Mouse (Mus musculus): Measurements from ENCODE around the gene Sema3a. TPM values are rescaled to one million over a fixed set of nuclear protein-coding genes. Genes with fewer than 3 reads are reported as not detected.

Sema3a gene
- polyA plus RNA-seq, 1 experiment from 2014 or later = 30.7 TPM

- no peaks in the 10 kb centered on the region for H3K4me1 ChIP-seq (ENCODE audit: control insufficient read depth, insufficient read depth, low read length)
- WGBS = 9% methylated on average over 24 of the region's 24 CpGs
- H3K9ac ChIP-seq (ENCODE audit: low read depth, low read length) = peak overlapping the region; percentile 48; the same call in 1 of the 2 replicates
- H3K4me3 ChIP-seq (ENCODE audit: low read length) = peak overlapping the region; percentile 42
- H3K4me2 ChIP-seq (replicated peaks; ENCODE audit: low read depth, low read length) = peak overlapping the region; percentile 67
- no peaks in the 10 kb centered on the region for H3K27me3 ChIP-seq (ENCODE audit: control insufficient read depth, insufficient read depth, low read length)
- H3K36me3 ChIP-seq (ENCODE audit: control insufficient read depth, insufficient read depth, low read length) = no peaks in the 10 kb centered on the region
- ATAC-seq (ENCODE audit: low FRiP score, low TSS enrichment) = peak; percentile 92
- no peak overlapping the region for H3K27ac ChIP-seq (ENCODE audit: low read depth, low read length)
- H3K9me3 ChIP-seq (ENCODE audit: control insufficient read depth, low read length) = no peaks in the 10 kb centered on the region
These were observed 503.5 kb downstream of the Sema3a start for GRCm38 (mm10) chr5:13628606-13629311.

GRCm38 (mm10) chr5:13629916-13630315 is 504.7 kb downstream of the Sema3a start:
- Histone ChIP-seq H3K9ac (ENCODE audit: low read depth, low read length) (no peak overlapping the region), H3K9me3 (ENCODE audit: control insufficient read depth, low read length) (no peaks in the 10 kb centered on the region), H3K4me1 (ENCODE audit: control insufficient read depth, insufficient read depth, low read length) (no peaks in the 10 kb centered on the region), H3K27me3 (ENCODE audit: control insufficient read depth, insufficient read depth, low read length) (no peaks in the 10 kb centered on the region), H3K27ac (ENCODE audit: low read depth, low read length) (no peak overlapping the region), H3K36me3 (ENCODE audit: control insufficient read depth, insufficient read depth, low read length) (no peaks in the 10 kb centered on the region), H3K4me2 (replicated peaks; ENCODE audit: low read depth, low read length) (no peak overlapping the region), H3K4me3 (ENCODE audit: low read length) (no peak overlapping the region)
- WGBS = 37% methylated on average over 5 of the region's 5 CpGs
- no peak for ATAC-seq (ENCODE audit: low FRiP score, low TSS enrichment)

- Histone ChIP-seq H3K4me2 (replicated peaks; ENCODE audit: low read depth, low read length) (no peak overlapping the region), H3K27ac (ENCODE audit: low read depth, low read length) (no peak overlapping the region)
- ATAC-seq (ENCODE audit: low FRiP score, low TSS enrichment) = no peak
These were observed 505.5 kb downstream of the Sema3a start for GRCm38 (mm10) chr5:13630692-13631091.

GRCm38 (mm10) chr5:13636237-13636636 is 511.0 kb downstream of the Sema3a start:
- 74% methylated on average over 3 of the region's 3 CpGs for WGBS
- no peak overlapping the region for H3K27ac ChIP-seq (ENCODE audit: low read depth, low read length)
- H3K27me3 ChIP-seq (ENCODE audit: control insufficient read depth, insufficient read depth, low read length) = no peaks in the 10 kb centered on the region
- H3K36me3 ChIP-seq (ENCODE audit: control insufficient read depth, insufficient read depth, low read length) = no peaks in the 10 kb centered on the region
- no peak overlapping the region for H3K4me3 ChIP-seq (ENCODE audit: low read length)
- no peak overlapping the region for H3K4me2 ChIP-seq (replicated peaks; ENCODE audit: low read depth, low read length)
- H3K9me3 ChIP-seq (ENCODE audit: control insufficient read depth, low read length) = no peaks in the 10 kb centered on the region
- no peak overlapping the region for H3K9ac ChIP-seq (ENCODE audit: low read depth, low read length)
- H3K4me1 ChIP-seq (ENCODE audit: control insufficient read depth, insufficient read depth, low read length) = no peaks in the 10 kb centered on the region
- no peak for ATAC-seq (ENCODE audit: low FRiP score, low TSS enrichment)

More at GRCm38 (mm10) chr5:13630692-13631091, 505.5 kb downstream of the Sema3a start:
- no peaks in the 10 kb centered on the region for H3K27me3 ChIP-seq (ENCODE audit: control insufficient read depth, insufficient read depth, low read length)
- no peak overlapping the region for H3K9ac ChIP-seq (ENCODE audit: low read depth, low read length)
- no peaks in the 10 kb centered on the region for H3K4me1 ChIP-seq (ENCODE audit: control insufficient read depth, insufficient read depth, low read length)
- no peaks in the 10 kb centered on the region for H3K9me3 ChIP-seq (ENCODE audit: control insufficient read depth, low read length)
- no peaks in the 10 kb centered on the region for H3K36me3 ChIP-seq (ENCODE audit: control insufficient read depth, insufficient read depth, low read length)
- H3K4me3 ChIP-seq (ENCODE audit: low read length) = no peak overlapping the region
